Mouse (Mus musculus): ENCODE measurements at regions not wholly inside any gene's neighbourhood (a gene's known extent, or its start where the extent isn't known, plus 50 kb on each side); places are given as distances from the start of the nearest gene placed in this dataset.

DNA sequence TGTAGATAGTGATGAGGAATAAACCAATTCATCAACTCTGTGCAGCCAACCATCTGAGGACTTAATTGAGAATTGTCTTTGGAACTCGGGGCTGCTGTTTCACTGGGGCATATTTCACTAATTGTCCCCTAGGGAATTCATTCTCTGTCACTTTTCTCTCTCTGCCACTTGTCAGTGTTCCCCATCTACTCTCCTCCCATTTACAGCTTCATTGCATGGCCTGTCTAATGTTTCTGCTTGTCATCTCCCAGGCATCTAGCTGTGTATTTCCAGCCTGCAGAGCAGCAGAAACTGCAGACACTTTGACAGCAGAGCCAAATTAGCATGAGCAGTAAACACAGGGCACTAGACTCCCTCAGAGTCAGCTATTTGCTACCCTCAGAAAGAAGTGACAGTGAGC is 1105.2 kb downstream of the Ntrk3 start:
- H3K4me3 ChIP-seq (ENCODE audit: low read depth, low read length), result no peak overlapping the region
- TF ChIP-seq CTCF (IDR thresholded peaks at IDR 0.05) (no peak), EP300 (IDR thresholded peaks at IDR 0.05) (no peak)
- DNase-seq (ENCODE audit: low spot score) (no peak), ATAC-seq (no peak)
- no peak overlapping the region for H3K27ac ChIP-seq (ENCODE audit: low read length)
- H3K27me3 ChIP-seq (replicated peaks; ENCODE audit: insufficient read depth, low read length), result no peaks in the 10 kb centered on the region
- no peak overlapping the region for H3K9ac ChIP-seq (replicated peaks; ENCODE audit: low read depth)
- 23% methylated on average over 1 of the region's 1 CpGs for WGBS
- H3K4me2 ChIP-seq (replicated peaks; ENCODE audit: low read depth, low read length), result no peak overlapping the region
- H3K4me1 ChIP-seq (ENCODE audit: insufficient read depth, low read depth, low read length), result no peaks in the 10 kb centered on the region
- no peaks in the 10 kb centered on the region for H3K36me3 ChIP-seq (ENCODE audit: insufficient read depth, low read length)
- no peaks in the 10 kb centered on the region for H3K9me3 ChIP-seq (ENCODE audit: low read length)

DNA sequence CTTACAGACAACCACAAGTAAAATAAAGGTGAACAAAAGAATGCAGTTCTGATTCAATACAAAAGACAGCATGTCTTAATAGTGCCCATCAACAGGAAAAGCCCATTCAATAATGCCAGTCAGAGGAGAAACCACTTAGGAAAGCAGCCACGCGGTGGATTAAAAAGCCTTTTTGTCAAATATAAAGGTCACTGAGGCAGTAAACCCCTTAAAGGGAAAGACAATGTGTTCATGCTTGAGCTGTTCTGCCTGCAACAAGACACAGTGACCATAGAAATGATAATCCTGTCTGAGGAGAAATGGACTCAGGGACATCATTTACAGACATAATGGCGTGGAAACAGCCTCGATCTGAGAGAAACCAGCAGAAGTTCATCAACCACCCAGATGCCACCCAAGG is 1114.3 kb downstream of the Ntrk3 start:
- Histone ChIP-seq H3K4me2 (replicated peaks; ENCODE audit: low read depth, low read length) (no peak overlapping the region), H3K9me3 (ENCODE audit: low read length) (no peaks in the 10 kb centered on the region), H3K27me3 (replicated peaks; ENCODE audit: insufficient read depth, low read length) (no peaks in the 10 kb centered on the region), H3K36me3 (ENCODE audit: insufficient read depth, low read length) (no peaks in the 10 kb centered on the region), H3K9ac (replicated peaks; ENCODE audit: low read depth) (no peak overlapping the region), H3K4me3 (ENCODE audit: low read depth, low read length) (no peak overlapping the region), H3K4me1 (ENCODE audit: insufficient read depth, low read depth, low read length) (no peaks in the 10 kb centered on the region), H3K27ac (ENCODE audit: low read length) (no peak overlapping the region)
- no peak for TF ChIP-seq CTCF (IDR thresholded peaks at IDR 0.05)
- TF ChIP-seq EP300 (IDR thresholded peaks at IDR 0.05), result no peak
- ATAC-seq, result no peak
- WGBS, result 92% methylated on average over 4 of the region's 4 CpGs
- no peak for DNase-seq (ENCODE audit: low spot score)

DNA sequence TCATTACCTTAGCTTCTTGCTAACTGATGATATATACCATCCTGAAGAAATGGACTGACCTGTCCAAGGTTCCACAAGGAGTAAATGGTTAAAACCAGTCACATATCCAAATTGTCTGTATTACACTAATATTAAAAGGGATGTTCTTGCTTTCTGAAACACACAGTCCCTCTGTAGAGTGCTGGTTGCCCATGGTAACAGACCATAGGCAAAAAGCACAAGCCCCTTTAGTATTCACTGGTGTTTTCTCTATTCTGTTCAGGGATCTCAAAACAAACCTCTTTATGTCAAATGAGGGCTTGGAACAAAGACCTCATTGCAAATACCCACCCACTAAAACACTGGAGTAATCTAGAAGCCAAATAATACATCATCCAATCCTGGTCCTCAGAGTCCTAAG is 1114.9 kb downstream of the Ntrk3 start:
- no peak overlapping the region for H3K27ac ChIP-seq (ENCODE audit: low read length)
- DNase-seq (ENCODE audit: low spot score) (no peak), ATAC-seq (no peak)

DNA sequence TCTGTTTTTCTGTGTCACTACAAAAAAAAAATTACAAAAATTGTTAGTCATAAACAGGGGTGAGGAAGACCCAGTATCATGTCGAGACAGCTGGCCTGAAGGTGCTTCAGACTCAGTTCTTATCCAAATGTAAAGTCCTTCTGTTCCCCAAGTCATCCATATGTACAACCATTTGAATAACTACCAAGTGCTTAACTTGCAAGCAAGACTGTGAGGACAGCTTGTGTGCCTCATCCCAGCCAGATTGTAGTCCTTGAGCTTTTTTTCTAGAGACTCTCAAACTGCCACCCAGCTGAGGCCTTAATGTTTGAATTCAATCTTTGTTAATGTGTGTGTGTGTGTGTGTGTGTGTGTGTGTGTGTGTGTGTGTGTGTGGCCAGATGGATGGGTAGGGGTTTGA is 1164.9 kb downstream of the Ntrk3 start:
- H3K4me1 ChIP-seq (ENCODE audit: insufficient read depth, low read depth, low read length), result no peaks in the 10 kb centered on the region
- no peak overlapping the region for H3K4me2 ChIP-seq (replicated peaks; ENCODE audit: low read depth, low read length)
- no peaks in the 10 kb centered on the region for H3K27me3 ChIP-seq (replicated peaks; ENCODE audit: insufficient read depth, low read length)
- no peak overlapping the region for H3K27ac ChIP-seq (ENCODE audit: low read length)
- no peak overlapping the region for H3K4me3 ChIP-seq (ENCODE audit: low read depth, low read length)
- H3K36me3 ChIP-seq (ENCODE audit: insufficient read depth, low read length), result no peaks in the 10 kb centered on the region
- DNase-seq (ENCODE audit: low spot score), result no peak
- 66% methylated on average over 1 of the region's 1 CpGs for WGBS
- TF ChIP-seq CTCF (IDR thresholded peaks at IDR 0.05) (no peak), EP300 (IDR thresholded peaks at IDR 0.05) (no peak)
- no peak overlapping the region for H3K9ac ChIP-seq (replicated peaks; ENCODE audit: low read depth)
- H3K9me3 ChIP-seq (ENCODE audit: low read length), result no peaks in the 10 kb centered on the region
- no peak for ATAC-seq

More for the DNA sequence above, 1114.9 kb downstream of the Ntrk3 start:
- no peak for TF ChIP-seq CTCF (IDR thresholded peaks at IDR 0.05)
- TF ChIP-seq EP300 (IDR thresholded peaks at IDR 0.05), result no peak
- no peak overlapping the region for H3K4me2 ChIP-seq (replicated peaks; ENCODE audit: low read depth, low read length)
- H3K9ac ChIP-seq (replicated peaks; ENCODE audit: low read depth), result no peak overlapping the region
- H3K36me3 ChIP-seq (ENCODE audit: insufficient read depth, low read length), result no peaks in the 10 kb centered on the region
- no peak overlapping the region for H3K4me3 ChIP-seq (ENCODE audit: low read depth, low read length)
- H3K9me3 ChIP-seq (ENCODE audit: low read length), result no peaks in the 10 kb centered on the region
- H3K27me3 ChIP-seq (replicated peaks; ENCODE audit: insufficient read depth, low read length), result no peaks in the 10 kb centered on the region
- H3K4me1 ChIP-seq (ENCODE audit: insufficient read depth, low read depth, low read length), result no peaks in the 10 kb centered on the region

DNA sequence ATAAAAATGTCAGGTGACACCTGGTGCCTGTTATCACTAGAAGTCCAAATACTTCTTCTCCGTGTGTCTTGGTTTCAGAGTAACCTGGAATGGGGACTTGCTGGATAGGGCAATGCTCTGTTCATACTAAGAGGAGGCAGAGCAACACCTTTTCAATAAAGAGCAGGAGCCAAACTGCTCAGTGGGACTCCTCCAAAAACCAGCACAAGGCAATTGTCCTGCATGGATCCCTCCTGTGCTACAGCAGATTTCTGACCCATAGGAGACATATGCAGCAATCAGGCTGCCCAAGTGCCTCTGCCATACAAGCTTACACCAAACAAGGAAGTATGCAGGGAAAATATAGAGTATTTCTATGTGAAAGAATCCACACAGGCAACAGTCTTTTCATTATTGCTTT is 1178.7 kb downstream of the Ntrk3 start:
- DNase-seq (ENCODE audit: low spot score) (no peak), ATAC-seq (no peak)
- no peaks in the 10 kb centered on the region for H3K9me3 ChIP-seq (ENCODE audit: low read length)
- H3K4me3 ChIP-seq (ENCODE audit: low read depth, low read length), result no peak overlapping the region
- WGBS, result 21% methylated on average over 1 of the region's 1 CpGs
- no peak overlapping the region for H3K27ac ChIP-seq (ENCODE audit: low read length)
- TF ChIP-seq EP300 (IDR thresholded peaks at IDR 0.05) (no peak), CTCF (IDR thresholded peaks at IDR 0.05) (no peak)
- no peaks in the 10 kb centered on the region for H3K27me3 ChIP-seq (replicated peaks; ENCODE audit: insufficient read depth, low read length)
- H3K4me1 ChIP-seq (ENCODE audit: insufficient read depth, low read depth, low read length), result no peaks in the 10 kb centered on the region
- H3K36me3 ChIP-seq (ENCODE audit: insufficient read depth, low read length), result no peaks in the 10 kb centered on the region
- no peak overlapping the region for H3K9ac ChIP-seq (replicated peaks; ENCODE audit: low read depth)
- no peak overlapping the region for H3K4me2 ChIP-seq (replicated peaks; ENCODE audit: low read depth, low read length)

DNA sequence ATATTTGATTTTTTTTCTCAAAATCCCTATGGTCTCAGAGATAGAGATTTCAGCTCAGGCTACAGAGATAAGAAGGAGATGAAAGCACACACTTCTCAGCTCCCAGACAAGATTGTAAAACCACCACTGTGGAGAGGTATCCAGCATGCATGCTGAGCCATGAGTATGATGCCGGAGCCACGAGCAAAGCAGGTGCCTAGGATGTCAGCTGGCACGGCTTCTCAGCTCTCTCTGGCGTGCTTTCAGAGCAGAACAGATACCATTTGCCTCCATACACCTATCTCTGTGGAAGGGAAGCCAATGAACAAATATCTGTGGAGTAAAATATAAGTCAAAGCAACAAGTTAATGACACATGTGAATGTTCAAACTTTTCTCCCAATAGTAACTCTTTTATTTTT is 1179.3 kb downstream of the Ntrk3 start:
- H3K4me3 ChIP-seq (ENCODE audit: low read depth, low read length), result no peak overlapping the region
- 52% methylated on average over 4 of the region's 4 CpGs for WGBS
- no peaks in the 10 kb centered on the region for H3K9me3 ChIP-seq (ENCODE audit: low read length)
- ATAC-seq (no peak), DNase-seq (ENCODE audit: low spot score) (no peak)
- no peaks in the 10 kb centered on the region for H3K4me1 ChIP-seq (ENCODE audit: insufficient read depth, low read depth, low read length)
- H3K36me3 ChIP-seq (ENCODE audit: insufficient read depth, low read length), result no peaks in the 10 kb centered on the region
- no peak overlapping the region for H3K9ac ChIP-seq (replicated peaks; ENCODE audit: low read depth)
- TF ChIP-seq EP300 (IDR thresholded peaks at IDR 0.05), result no peak
- no peak for TF ChIP-seq CTCF (IDR thresholded peaks at IDR 0.05)
- H3K27ac ChIP-seq (ENCODE audit: low read length), result no peak overlapping the region
- no peak overlapping the region for H3K4me2 ChIP-seq (replicated peaks; ENCODE audit: low read depth, low read length)
- no peaks in the 10 kb centered on the region for H3K27me3 ChIP-seq (replicated peaks; ENCODE audit: insufficient read depth, low read length)

DNA sequence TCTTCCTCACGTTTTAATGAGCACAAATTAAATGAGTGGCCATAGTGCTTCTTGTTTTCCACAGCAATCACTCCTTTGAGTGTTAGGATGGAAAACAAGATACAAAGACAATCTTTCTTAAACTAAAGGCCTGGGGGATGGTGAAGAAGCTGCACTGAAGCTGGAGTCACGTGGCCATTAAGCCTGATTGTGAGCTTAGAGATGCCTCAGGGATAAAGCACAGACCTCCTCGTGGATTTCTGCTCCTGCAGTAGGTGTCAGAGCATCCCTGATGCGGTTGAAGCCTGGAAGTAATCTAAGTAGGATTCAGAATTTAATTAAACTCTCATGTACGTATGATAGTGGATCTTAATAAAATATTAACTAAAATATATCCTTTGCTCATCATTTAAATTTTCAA is 1200.9 kb downstream of the Ntrk3 start:
- no peak overlapping the region for H3K4me3 ChIP-seq (ENCODE audit: low read depth, low read length)
- no peak for ATAC-seq
- H3K9ac ChIP-seq (replicated peaks; ENCODE audit: low read depth), result no peak overlapping the region
- H3K4me2 ChIP-seq (replicated peaks; ENCODE audit: low read depth, low read length), result no peak overlapping the region
- H3K27me3 ChIP-seq (replicated peaks; ENCODE audit: insufficient read depth, low read length), result no peaks in the 10 kb centered on the region
- no peaks in the 10 kb centered on the region for H3K36me3 ChIP-seq (ENCODE audit: insufficient read depth, low read length)
- H3K9me3 ChIP-seq (ENCODE audit: low read length), result no peaks in the 10 kb centered on the region
- DNase-seq (ENCODE audit: low spot score), result no peak
- no peak overlapping the region for H3K27ac ChIP-seq (ENCODE audit: low read length)
- TF ChIP-seq EP300 (IDR thresholded peaks at IDR 0.05) (no peak), CTCF (IDR thresholded peaks at IDR 0.05) (no peak)
- WGBS, result 42% methylated on average over 5 of the region's 5 CpGs
- no peaks in the 10 kb centered on the region for H3K4me1 ChIP-seq (ENCODE audit: insufficient read depth, low read depth, low read length)
